Mouse (Mus musculus) heart, postnatal 25 days (tissue): ENCODE data around the gene Rnf135. TPM values are rescaled to one million over a fixed set of nuclear protein-coding genes. Genes with fewer than 3 reads are reported as not detected.

Experiments used
- total RNA-seq, 2 experiments: library from RNA; stranded (reverse); gene quantifications; 2 replicates each; pipeline ENCODE4 v1.2.3; 2021

Gene Rnf135
- total RNA-seq, 2 experiments from 2014 or later: 5.8 to 6.0 TPM

Other genes with a start within 250 kb of the Rnf135 start
- 10 to 100 TPM; 20.9 to 23.2 TPM for gene Utp6, start 221.5 kb upstream of the Rnf135 start, total RNA-seq
- 10 to 100 TPM; 24.9 to 27.2 TPM for gene Suz12, start 190.7 kb upstream of the Rnf135 start, total RNA-seq
- 10 to 100 TPM; 13.5 to 14.3 TPM for gene Crlf3, start 102.9 kb upstream of the Rnf135 start, total RNA-seq
- gene Atad5, start 94.5 kb upstream of the Rnf135 start, total RNA-seq: under 1 TPM; 0.86 to 0.89 TPM
- 10 to 100 TPM; 25.8 to 29.7 TPM for gene Tefm, start 41.7 kb upstream of the Rnf135 start, total RNA-seq
- 10 to 100 TPM; 10.3 to 15.1 TPM for gene Adap2, start 29.7 kb upstream of the Rnf135 start, total RNA-seq
- gene Rhot1, start 25.2 kb downstream of the Rnf135 start, total RNA-seq: 10 to 100 TPM; 62.4 to 68.1 TPM
- gene Rhbdl3, start 117.1 kb downstream of the Rnf135 start, total RNA-seq: 1 to 10 TPM; 7.0 to 7.5 TPM
- 10 to 100 TPM; 22.1 to 22.9 TPM for gene 5730455P16Rik, start 194.2 kb downstream of the Rnf135 start, total RNA-seq
- gene Zfp207, start 199.4 kb downstream of the Rnf135 start, total RNA-seq: 10 to 100 TPM; 68.5 to 79.5 TPM
- 100 to 1,000 TPM; 104 to 112 TPM for gene Psmd11, start 244.8 kb downstream of the Rnf135 start, total RNA-seq